Comparison of ENCODE assay signal across 7 mouse cellular contexts in the genomic region with DNA sequence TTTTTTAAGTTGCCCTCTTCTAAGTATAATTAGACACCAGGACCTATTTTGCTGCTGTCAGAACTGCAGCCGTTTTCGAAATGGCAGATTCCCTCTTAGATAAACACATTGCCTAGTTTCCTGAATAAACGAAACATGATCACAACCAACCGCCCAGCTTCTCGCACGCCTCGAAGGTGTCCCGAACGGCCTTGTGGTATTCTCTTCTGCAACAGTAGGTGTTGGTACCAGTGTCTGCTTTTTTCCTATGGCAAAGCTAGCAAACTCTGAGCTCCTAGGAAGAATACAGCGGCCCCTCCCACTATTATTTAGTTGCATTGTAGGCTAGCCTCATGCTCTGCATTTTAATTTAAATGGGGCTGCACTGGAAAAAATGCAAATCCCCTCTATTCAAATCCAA. TPM values are rescaled to one million over a fixed set of nuclear protein-coding genes. Genes with fewer than 3 reads are reported as not detected.
A peak's percentile ranks its signal among the peaks of the same experiment; 100 is the strongest.
DNase-seq lines count a peak whose midpoint lies in the region; ATAC-seq and TF ChIP-seq lines count a peak whose summit lies in the region.

No protein-coding gene starts in this region.

- WGBS in lung, embryonic 16.5 days: 6% methylated on average over 10 of the region's 10 CpGs
- WGBS in embryonic facial prominence, embryonic 13.5 days: 3% methylated on average over 10 of the region's 10 CpGs
- 4% methylated on average over 10 of the region's 10 CpGs for WGBS in intestine, postnatal 0 days
- WGBS in neural tube, embryonic 11.5 days: 6% methylated on average over 10 of the region's 10 CpGs

- H3K4me1 ChIP-seq in lung, embryonic 16.5 days (replicated peaks; ENCODE audit: control insufficient read depth, insufficient read depth, low read length): peaks cover 22% of the 10 kb centered on the region
- peaks cover 11% of the 10 kb centered on the region; the same call in 1 of the 2 replicates for H3K4me1 ChIP-seq in embryonic facial prominence, embryonic 13.5 days
- H3K4me1 ChIP-seq in intestine, postnatal 0 days (replicated peaks; ENCODE audit: control insufficient read depth, insufficient read depth, low read length): no peaks in the 10 kb centered on the region
- H3K4me1 ChIP-seq in neural tube, embryonic 11.5 days (ENCODE audit: control insufficient read depth, insufficient read depth, low read length): peaks cover 6% of the 10 kb centered on the region

- no peaks in the 10 kb centered on the region for H3K36me3 ChIP-seq in lung, embryonic 16.5 days (ENCODE audit: control insufficient read depth, insufficient read depth, low read length)
- no peaks in the 10 kb centered on the region for H3K36me3 ChIP-seq in embryonic facial prominence, embryonic 13.5 days
- H3K36me3 ChIP-seq in intestine, postnatal 0 days (ENCODE audit: control insufficient read depth, insufficient read depth): no peaks in the 10 kb centered on the region
- H3K36me3 ChIP-seq in neural tube, embryonic 11.5 days (ENCODE audit: control insufficient read depth, insufficient read depth, low read length): no peaks in the 10 kb centered on the region

- no peaks in the 10 kb centered on the region for H3K9me3 ChIP-seq in lung, embryonic 16.5 days (ENCODE audit: control insufficient read depth, low read length)
- no peaks in the 10 kb centered on the region for H3K9me3 ChIP-seq in embryonic facial prominence, embryonic 13.5 days
- H3K9me3 ChIP-seq in intestine, postnatal 0 days (ENCODE audit: control insufficient read depth): no peaks in the 10 kb centered on the region
- H3K9me3 ChIP-seq in neural tube, embryonic 11.5 days (ENCODE audit: control insufficient read depth, low read length): no peaks in the 10 kb centered on the region

- H3K27ac ChIP-seq in lung, embryonic 16.5 days (ENCODE audit: low read length): no peak overlapping the region; the same call in 1 of the 2 replicates
- H3K27ac ChIP-seq in embryonic facial prominence, embryonic 13.5 days: no peak overlapping the region
- H3K27ac ChIP-seq in intestine, postnatal 0 days (ENCODE audit: low read depth, low read length): peak overlapping the region; percentile 62
- no peak overlapping the region for H3K27ac ChIP-seq in neural tube, embryonic 11.5 days (ENCODE audit: low read depth, low read length)

- no peak for TF ChIP-seq CTCF in intestine, postnatal 0 days (IDR thresholded peaks at IDR 0.05; ENCODE audit: low read depth)

- DNase-seq in lung, postnatal 10 days: no peak
- peak; percentile 63 for DNase-seq in neural tube, embryonic 11.5 days (ENCODE audit: low spot score)
- no peak for DNase-seq in layer of hippocampus, adult 8-10 months (ENCODE audit: low spot score in 2 of 2)
- DNase-seq in adrenal gland, postnatal 10 days: no peak

- peak overlapping the region; percentile 6 for H3K9ac ChIP-seq in lung, embryonic 16.5 days (ENCODE audit: low read length)
- H3K9ac ChIP-seq in embryonic facial prominence, embryonic 13.5 days: peak overlapping the region; percentile 59; the same call in 1 of the 2 replicates
- peak overlapping the region; percentile 18; the same call in 1 of the 2 replicates for H3K9ac ChIP-seq in intestine, postnatal 0 days (ENCODE audit: low read depth, low read length)
- H3K9ac ChIP-seq in neural tube, embryonic 11.5 days (ENCODE audit: low read length): peak overlapping the region; percentile 9; the same call in 1 of the 2 replicates

- ATAC-seq in lung, embryonic 16.5 days (ENCODE audit: low read depth): 0 out of 2 replicates have a peak, but pooled peaks have one; percentile 10
- ATAC-seq in embryonic facial prominence, embryonic 13.5 days (ENCODE audit: insufficient number of reproducible peaks, insufficient read depth, low FRiP score, low TSS enrichment, low read depth): no peak
- no peak for ATAC-seq in intestine, postnatal 0 days
- ATAC-seq in neural tube, embryonic 11.5 days (ENCODE audit: insufficient read depth, low FRiP score, low TSS enrichment): peak; percentile 78

- H3K4me2 ChIP-seq in lung, embryonic 16.5 days (ENCODE audit: low read depth, low read length): peak overlapping the region; percentile 43
- peak overlapping the region; percentile 48 for H3K4me2 ChIP-seq in embryonic facial prominence, embryonic 13.5 days
- H3K4me2 ChIP-seq in intestine, postnatal 0 days (replicated peaks; ENCODE audit: low read depth): peak overlapping the region; percentile 49
- H3K4me2 ChIP-seq in neural tube, embryonic 11.5 days (ENCODE audit: low read depth): peak overlapping the region; percentile 37

- no peaks in the 10 kb centered on the region for H3K27me3 ChIP-seq in lung, embryonic 16.5 days (ENCODE audit: control insufficient read depth, insufficient read depth, low read depth, low read length)
- H3K27me3 ChIP-seq in embryonic facial prominence, embryonic 13.5 days: no peaks in the 10 kb centered on the region
- H3K27me3 ChIP-seq in intestine, postnatal 0 days (replicated peaks; ENCODE audit: control insufficient read depth, insufficient read depth, low read length): no peaks in the 10 kb centered on the region
- H3K27me3 ChIP-seq in neural tube, embryonic 11.5 days (ENCODE audit: control insufficient read depth, insufficient read depth, low read length): no peaks in the 10 kb centered on the region; the same call in 1 of the 2 replicates

- peak overlapping the region; percentile 19 for H3K4me3 ChIP-seq in lung, embryonic 16.5 days (ENCODE audit: low read length)
- peak overlapping the region; percentile 16; the same call in 1 of the 2 replicates for H3K4me3 ChIP-seq in embryonic facial prominence, embryonic 13.5 days
- peak overlapping the region; percentile 17 for H3K4me3 ChIP-seq in intestine, postnatal 0 days (ENCODE audit: low read depth, low read length)
- H3K4me3 ChIP-seq in neural tube, embryonic 11.5 days (ENCODE audit: low read depth, low read length): peak overlapping the region; percentile 19; the same call in 1 of the 2 replicates

RNA-seq across cellular contexts. Expression of a gene that starts 45.3 kb away (rescaled TPM):
- 5.2 and 6.1 TPM in 2 replicates for polyA plus RNA-seq in lung, embryonic 16.5 days (2015; fragmentation: Nextera tagmentation; extraction: Ambion mirVana)
- 4.7 and 5.2 TPM in 2 replicates for polyA plus RNA-seq in embryonic facial prominence, embryonic 13.5 days (2015; fragmentation: Nextera tagmentation; extraction: Ambion mirVana)
- 2.2 TPM in 2 replicates for polyA plus RNA-seq in intestine, postnatal 0 days (2015; fragmentation: Nextera tagmentation; extraction: Ambion mirVana)
- 3.5 and 3.6 TPM in 2 replicates for polyA plus RNA-seq in neural tube, embryonic 11.5 days (2014; fragmentation: Nextera tagmentation; extraction: Ambion mirVana)
- total RNA-seq in layer of hippocampus, adult 8-10 months (2022): 1 to 10 TPM; 3.2 to 5.3 (median 4.5) TPM
- total RNA-seq in adrenal gland, postnatal 10 days (2021): 10 to 100 TPM; 22.0 to 31.0 TPM

Comparison
In these comparisons a context has a peak if more than half of its experiments do, and no peak if none do; other contexts are left out.
1. ATAC-seq: peak in lung, embryonic 16.5 days (single experiment) and neural tube, embryonic 11.5 days (single experiment); none in embryonic facial prominence, embryonic 13.5 days (single experiment) and intestine, postnatal 0 days (single experiment).
2. H3K9ac ChIP-seq: peak in every context shown above with its lines; median percentile 59 in embryonic facial prominence, embryonic 13.5 days; 18 in intestine, postnatal 0 days; 9 in neural tube, embryonic 11.5 days; 6 in lung, embryonic 16.5 days.
3. Peak in every context shown above with its lines, with median percentiles within 50 percentile points of each other: H3K4me2 ChIP-seq and H3K4me3 ChIP-seq.